Mouse (Mus musculus): Measurements from ENCODE around the gene Snrpn. TPM values are rescaled to one million over a fixed set of nuclear protein-coding genes. Genes with fewer than 3 reads are reported as not detected.

Snrpn gene
- total RNA-seq, 4 experiments from 2014 or later = 40.1 to 56.6 (median 45.1) TPM

Other genes with a start within 250 kb of the Snrpn start
- 100 to 1,000 TPM in 3 of 4 experiments, 10 to 100 TPM in 1; 99.0 to 139 (median 115) TPM for gene Snurf, start 135.2 kb downstream of the Snrpn start, total RNA-seq (2022)
- 1 to 10 TPM; 1.9 to 8.4 (median 5.0) TPM for gene Gm38393, start 135.2 kb downstream of the Snrpn start, total RNA-seq (2022)